Mouse (Mus musculus): ENCODE results near the gene Hdhd3. TPM values are rescaled to one million over a fixed set of nuclear protein-coding genes. Genes with fewer than 3 reads are reported as not detected.
A peak's percentile ranks its signal among the peaks of the same experiment; 100 is the strongest.

The Hdhd3 gene
- polyA plus RNA-seq, 1 experiment from 2014 or later: 10.3 TPM

DNA sequence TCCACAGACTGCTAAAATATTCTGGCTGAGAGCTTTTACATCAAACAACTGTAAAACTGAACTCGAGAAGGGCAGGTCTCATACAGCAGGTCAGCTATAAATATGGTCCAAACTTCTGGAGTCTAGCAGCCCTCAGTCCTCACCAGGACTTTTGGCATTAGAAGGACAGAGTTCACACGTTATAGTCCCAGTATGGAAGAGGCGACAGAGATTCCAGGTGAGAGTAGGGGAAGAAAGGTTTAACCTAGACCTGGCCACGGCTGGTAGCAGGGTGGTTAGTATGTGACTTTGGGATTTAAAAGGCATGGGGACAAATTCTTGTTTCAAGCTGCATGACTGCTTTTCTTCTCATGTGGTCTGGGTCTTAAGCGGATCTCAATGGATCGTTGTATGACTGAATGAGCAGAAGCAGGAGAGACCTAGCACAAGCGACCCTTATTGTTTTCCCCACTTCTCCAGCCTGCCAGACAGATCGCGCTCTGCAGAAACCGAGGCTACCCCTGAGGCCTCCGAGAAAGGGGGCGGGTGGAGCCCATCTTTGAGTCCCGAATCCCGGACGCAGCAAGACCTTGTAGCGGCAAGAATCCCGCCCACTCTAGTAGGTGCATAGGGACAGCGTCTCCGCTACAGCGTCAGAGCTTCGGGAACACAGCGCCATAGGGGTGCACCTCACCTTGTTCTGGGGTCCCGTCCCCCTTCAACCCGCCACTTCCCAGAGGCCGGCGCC lies 16.0 kb upstream of the Hdhd3 start:
- peak; percentile 28 for DNase-seq (ENCODE audit: extremely low spot score, low spot score)
- peaks cover 62% of the 10 kb centered on the region for H3K4me1 ChIP-seq
- no peaks in the 10 kb centered on the region for H3K27me3 ChIP-seq (ENCODE audit: poor library complexity, severe bottlenecking)
- H3K36me3 ChIP-seq (replicated peaks): peaks cover 24% of the 10 kb centered on the region
- no peaks in the 10 kb centered on the region for H3K9me3 ChIP-seq
- peak overlapping the region; percentile 90 for H3K27ac ChIP-seq
- WGBS: 2% methylated on average over 26 of the region's 26 CpGs
- peak overlapping the region; percentile 62 for H3K4me3 ChIP-seq

DNA sequence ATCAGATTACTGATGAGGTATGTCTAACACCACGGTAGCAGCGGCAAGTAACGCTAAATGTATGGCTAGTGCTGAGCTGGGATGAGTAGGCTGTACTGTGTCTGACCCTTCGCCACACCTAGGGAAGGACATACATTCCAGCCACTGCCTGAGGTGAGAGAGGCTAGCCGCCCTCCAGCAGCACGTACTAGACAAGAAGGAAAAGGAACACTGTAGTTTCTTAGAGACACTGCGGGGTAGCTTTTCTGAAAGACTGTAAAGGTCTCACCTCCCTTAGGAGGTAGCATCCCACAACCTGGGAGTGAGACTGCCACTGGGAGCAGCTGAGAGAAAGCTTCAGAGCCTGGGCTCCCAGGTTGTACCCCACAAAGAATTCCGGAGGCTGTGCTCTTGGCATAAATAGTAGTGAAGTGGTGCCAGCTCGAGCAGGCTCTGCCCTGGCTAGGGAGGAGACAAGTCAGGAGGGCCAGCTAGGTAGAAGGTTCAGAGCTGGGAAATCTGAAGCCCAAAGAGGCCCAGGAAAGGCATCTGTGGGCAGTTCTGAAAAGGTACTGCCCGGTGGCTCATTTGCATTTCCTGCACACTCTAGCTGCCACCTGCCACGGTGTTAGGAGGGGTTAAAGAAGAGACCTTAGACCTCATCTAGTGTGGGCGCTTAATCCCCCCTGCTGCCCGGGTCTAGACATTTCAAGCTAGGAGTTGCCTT lies 15.3 kb upstream of the Hdhd3 start:
- DNase-seq (ENCODE audit: extremely low spot score, low spot score): no peak
- H3K4me1 ChIP-seq: peaks cover 59% of the 10 kb centered on the region
- peak overlapping the region; percentile 62 for H3K4me3 ChIP-seq

GRCm38 (mm10) chr4:62517538-62518415 lies 14.5 kb upstream of the Hdhd3 start:
- Histone ChIP-seq H3K27me3 (ENCODE audit: poor library complexity, severe bottlenecking) (no peaks in the 10 kb centered on the region), H3K4me1 (peaks cover 56% of the 10 kb centered on the region), H3K36me3 (replicated peaks) (peaks cover 27% of the 10 kb centered on the region), H3K27ac (0 out of 2 replicates have a peak overlapping the region, but pooled peaks have one; percentile 90), H3K4me3 (peak overlapping the region; percentile 62), H3K9me3 (no peaks in the 10 kb centered on the region)
- DNase-seq (ENCODE audit: extremely low spot score, low spot score): no peak
- WGBS: 82% methylated on average over 10 of the region's 10 CpGs

More for the DNA sequence above, 15.3 kb upstream of the Hdhd3 start:
- H3K27ac ChIP-seq: peak overlapping the region; percentile 90
- no peaks in the 10 kb centered on the region for H3K9me3 ChIP-seq
- H3K27me3 ChIP-seq (ENCODE audit: poor library complexity, severe bottlenecking): no peaks in the 10 kb centered on the region
- peaks cover 27% of the 10 kb centered on the region for H3K36me3 ChIP-seq (replicated peaks)
- 57% methylated on average over 13 of the region's 13 CpGs for WGBS

GRCm38 (mm10) chr4:62517046-62517445 lies 13.8 kb upstream of the Hdhd3 start:
- 93% methylated on average over 8 of the region's 8 CpGs for WGBS
- Histone ChIP-seq H3K27ac (peak overlapping the region; percentile 72; the same call in 1 of the 2 replicates), H3K4me1 (peaks cover 56% of the 10 kb centered on the region), H3K9me3 (no peaks in the 10 kb centered on the region), H3K4me3 (no peak overlapping the region), H3K27me3 (ENCODE audit: poor library complexity, severe bottlenecking) (no peaks in the 10 kb centered on the region), H3K36me3 (replicated peaks) (peaks cover 27% of the 10 kb centered on the region)
- no peak for DNase-seq (ENCODE audit: extremely low spot score, low spot score)

- no peak for DNase-seq (ENCODE audit: extremely low spot score, low spot score)
- 75% methylated on average over 1 of the region's 1 CpGs for WGBS
- no peaks in the 10 kb centered on the region for H3K9me3 ChIP-seq
- peaks cover 28% of the 10 kb centered on the region for H3K36me3 ChIP-seq (replicated peaks)
- H3K27ac ChIP-seq: peak overlapping the region; percentile 72; the same call in 1 of the 2 replicates
- H3K4me3 ChIP-seq: peak overlapping the region; percentile 34; the same call in 1 of the 2 replicates
- H3K4me1 ChIP-seq: peaks cover 56% of the 10 kb centered on the region
- H3K27me3 ChIP-seq (ENCODE audit: poor library complexity, severe bottlenecking): no peaks in the 10 kb centered on the region
Measured at GRCm38 (mm10) chr4:62516579-62516978, 13.3 kb upstream of the Hdhd3 start.

GRCm38 (mm10) chr4:62516079-62516478 lies 12.8 kb upstream of the Hdhd3 start:
- peaks cover 32% of the 10 kb centered on the region for H3K36me3 ChIP-seq (replicated peaks)
- H3K27me3 ChIP-seq (ENCODE audit: poor library complexity, severe bottlenecking): no peaks in the 10 kb centered on the region
- H3K4me1 ChIP-seq: peaks cover 56% of the 10 kb centered on the region
- DNase-seq (ENCODE audit: extremely low spot score, low spot score): no peak
- H3K9me3 ChIP-seq: no peaks in the 10 kb centered on the region
- 44% methylated on average over 2 of the region's 2 CpGs for WGBS
- peak overlapping the region; percentile 72 for H3K27ac ChIP-seq
- H3K4me3 ChIP-seq: peak overlapping the region; percentile 34; the same call in 1 of the 2 replicates

DNA sequence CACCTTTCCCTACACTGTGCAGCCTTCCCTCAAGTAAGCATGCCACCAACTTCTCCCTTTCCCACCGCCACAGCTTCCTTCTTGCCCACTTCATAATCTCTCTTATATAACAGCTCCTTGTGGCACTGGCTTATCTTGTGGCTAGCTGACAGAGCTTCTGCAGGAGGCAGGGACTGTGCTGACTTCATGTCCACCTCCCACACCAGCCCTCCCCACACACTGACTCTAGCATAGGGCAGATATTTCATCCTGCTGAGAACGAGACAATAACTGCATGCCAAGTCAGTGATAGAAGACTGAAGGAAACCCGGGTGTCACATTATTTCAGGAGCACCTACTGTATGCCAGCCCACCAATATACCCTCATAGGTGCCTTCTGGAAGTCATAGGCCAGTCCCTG lies 12.2 kb upstream of the Hdhd3 start:
- no peaks in the 10 kb centered on the region for H3K27me3 ChIP-seq (ENCODE audit: poor library complexity, severe bottlenecking)
- DNase-seq (ENCODE audit: extremely low spot score, low spot score): no peak
- H3K9me3 ChIP-seq: no peaks in the 10 kb centered on the region
- H3K27ac ChIP-seq: peak overlapping the region; percentile 72
- 86% methylated on average over 3 of the region's 3 CpGs for WGBS
- peaks cover 51% of the 10 kb centered on the region for H3K4me1 ChIP-seq
- peak overlapping the region; percentile 34; the same call in 1 of the 2 replicates for H3K4me3 ChIP-seq
- peaks cover 38% of the 10 kb centered on the region for H3K36me3 ChIP-seq (replicated peaks)

DNA sequence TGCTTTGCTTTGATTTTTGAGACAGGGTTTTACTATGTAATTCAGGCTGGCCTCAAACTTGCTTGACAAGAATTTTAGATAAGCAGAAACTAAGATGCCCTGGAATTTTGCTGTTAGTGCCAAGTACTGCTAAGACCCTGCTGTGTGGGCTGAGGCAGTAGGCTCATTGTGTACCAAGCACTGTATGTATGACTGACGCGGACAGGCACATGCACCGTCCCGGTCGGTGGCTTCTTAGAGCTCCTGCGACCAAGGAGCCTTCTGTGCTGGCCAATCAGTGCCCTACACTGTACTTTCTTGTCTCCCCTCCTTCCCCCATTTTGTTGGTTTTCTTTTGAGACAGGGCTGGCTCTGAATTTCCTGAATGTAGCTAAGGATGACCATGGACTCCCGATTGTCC lies 11.7 kb upstream of the Hdhd3 start:
- H3K27ac ChIP-seq: peak overlapping the region; percentile 72; the same call in 1 of the 2 replicates
- H3K4me3 ChIP-seq: peak overlapping the region; percentile 34; the same call in 1 of the 2 replicates
- no peak for DNase-seq (ENCODE audit: extremely low spot score, low spot score)
- no peaks in the 10 kb centered on the region for H3K9me3 ChIP-seq
- H3K4me1 ChIP-seq: peaks cover 46% of the 10 kb centered on the region
- no peaks in the 10 kb centered on the region for H3K27me3 ChIP-seq (ENCODE audit: poor library complexity, severe bottlenecking)
- H3K36me3 ChIP-seq (replicated peaks): peaks cover 42% of the 10 kb centered on the region
- WGBS: 93% methylated on average over 7 of the region's 7 CpGs

DNA sequence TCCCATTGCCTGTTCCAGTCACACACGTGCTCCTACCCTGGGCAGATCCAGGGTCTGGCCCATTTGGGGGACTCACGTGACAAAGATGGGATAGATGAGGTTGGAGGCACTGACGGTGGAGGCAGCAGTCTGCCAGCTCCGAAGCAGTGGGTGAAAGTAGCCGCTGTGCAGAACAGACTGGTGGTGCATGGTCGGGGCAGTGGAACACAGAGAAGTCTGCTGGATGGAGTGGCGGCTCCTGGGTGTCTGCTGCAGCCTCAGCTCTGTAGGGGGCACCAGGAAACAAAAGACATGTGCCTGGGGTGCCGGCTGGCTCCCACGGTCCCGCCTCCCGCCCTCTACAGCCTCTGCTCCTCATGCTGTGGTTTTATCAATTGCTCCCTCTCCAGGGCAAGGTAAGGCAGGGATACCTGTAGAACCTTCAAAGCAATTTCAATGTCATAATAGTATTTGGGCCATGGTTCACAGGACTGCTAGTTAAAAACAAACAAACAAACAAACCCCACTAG lies 10.8 kb upstream of the Hdhd3 start:
- Histone ChIP-seq H3K4me1 (peaks cover 39% of the 10 kb centered on the region), H3K36me3 (replicated peaks) (peaks cover 52% of the 10 kb centered on the region), H3K27ac (no peak overlapping the region), H3K4me3 (no peak overlapping the region), H3K9me3 (no peaks in the 10 kb centered on the region), H3K27me3 (ENCODE audit: poor library complexity, severe bottlenecking) (no peaks in the 10 kb centered on the region)
- WGBS: 58% methylated on average over 11 of the region's 11 CpGs
- DNase-seq (ENCODE audit: extremely low spot score, low spot score): no peak

DNA sequence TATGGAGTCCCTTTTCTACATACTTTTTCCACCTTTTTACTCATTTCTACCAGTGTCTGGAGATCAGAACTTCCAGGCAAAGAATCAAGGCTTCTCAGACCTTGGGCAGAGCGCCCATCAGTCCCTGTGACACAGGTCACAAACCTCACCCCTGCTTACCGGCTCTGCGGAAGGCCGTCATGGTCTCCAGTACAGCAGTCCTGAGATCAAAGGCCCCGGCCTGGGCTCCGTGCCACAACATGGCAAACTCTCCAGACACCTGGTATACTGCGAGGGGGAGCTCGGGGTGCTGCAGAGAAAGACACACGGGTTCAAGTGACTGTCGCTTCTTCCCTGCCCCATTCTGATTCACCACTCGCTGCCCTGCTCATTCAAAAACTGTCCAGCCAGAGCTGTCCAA lies 6.7 kb upstream of the Hdhd3 start:
- H3K9me3 ChIP-seq: no peaks in the 10 kb centered on the region
- no peaks in the 10 kb centered on the region for H3K27me3 ChIP-seq (ENCODE audit: poor library complexity, severe bottlenecking)
- H3K4me3 ChIP-seq: no peak overlapping the region
- peaks cover 72% of the 10 kb centered on the region for H3K36me3 ChIP-seq (replicated peaks)
- DNase-seq (ENCODE audit: extremely low spot score, low spot score): no peak
- H3K4me1 ChIP-seq: peaks cover 4% of the 10 kb centered on the region; the same call in 1 of the 2 replicates
- 93% methylated on average over 11 of the region's 11 CpGs for WGBS
- H3K27ac ChIP-seq: no peak overlapping the region

DNA sequence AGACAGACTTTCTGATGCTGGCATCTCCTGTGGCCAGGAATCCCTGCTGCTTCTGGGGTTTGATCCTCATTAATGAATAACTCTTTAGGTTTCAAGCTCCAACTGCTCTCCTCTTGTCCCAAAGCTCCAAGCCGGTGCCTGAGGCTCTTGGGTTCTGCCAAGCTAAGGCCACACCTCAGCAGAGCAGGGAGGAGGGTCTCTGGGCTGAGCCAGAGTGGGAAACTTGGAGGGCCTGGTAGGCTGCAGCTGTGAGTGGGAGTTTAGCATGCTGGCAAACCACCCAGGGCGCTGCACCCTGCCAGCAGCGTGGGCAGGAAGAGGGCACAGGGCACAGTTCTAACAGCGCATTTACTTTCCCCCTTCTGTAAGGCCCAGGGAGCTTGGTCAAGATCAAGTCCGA lies 5.6 kb upstream of the Hdhd3 start:
- Histone ChIP-seq H3K27ac (no peak overlapping the region), H3K4me3 (no peak overlapping the region), H3K27me3 (ENCODE audit: poor library complexity, severe bottlenecking) (no peaks in the 10 kb centered on the region), H3K4me1 (0 out of 2 replicates have a peak, but pooled peaks cover under 1% of the 10 kb centered on the region), H3K9me3 (no peaks in the 10 kb centered on the region), H3K36me3 (replicated peaks) (peaks cover 68% of the 10 kb centered on the region)
- WGBS: 95% methylated on average over 5 of the region's 5 CpGs
- no peak for DNase-seq (ENCODE audit: extremely low spot score, low spot score)

GRCm38 (mm10) chr4:62506798-62507197 lies 3.5 kb upstream of the Hdhd3 start:
- 63% methylated on average over 2 of the region's 2 CpGs for WGBS
- Histone ChIP-seq H3K4me3 (no peak overlapping the region), H3K9me3 (no peaks in the 10 kb centered on the region), H3K27me3 (ENCODE audit: poor library complexity, severe bottlenecking) (no peaks in the 10 kb centered on the region), H3K4me1 (peaks cover 5% of the 10 kb centered on the region), H3K36me3 (replicated peaks) (peaks cover 47% of the 10 kb centered on the region), H3K27ac (no peak overlapping the region)
- DNase-seq (ENCODE audit: extremely low spot score, low spot score): peak; percentile 26
